Mouse (Mus musculus) liver, embryonic 11.5 days (tissue): Measurements from ENCODE around the gene Smarcd2. TPM values are rescaled to one million over a fixed set of nuclear protein-coding genes. Genes with fewer than 3 reads are reported as not detected.

ENCODE experiments used
- ATAC-seq: fragments of 200-750 bp; cut with Nextera tagmentation; replicated peaks from 2 replicates; pipeline ENCODE4 v1.8.0; 2017; ENCODE audit warnings: moderate number of reproducible peaks, mild to moderate bottlenecking, moderate TSS enrichment, moderate library complexity; ENCODE audit not compliant: low FRiP score
- DNase-seq: peaks from one replicate; pipeline ENCODE4 v3.0.0-alpha.2; 2017; ENCODE audit warnings: low spot score
- H3K27ac ChIP-seq: fragments of 300-500 bp; sonication (generic); 2 replicates; pipeline ENCODE4 v1.5.1; 2014; ENCODE audit warnings: mild to moderate bottlenecking, low read depth, low read length, control low read depth
- H3K27me3 ChIP-seq: fragments of 300-500 bp; sonication (generic); replicated peaks from 2 replicates; pipeline ENCODE4 v1.6.1; 2014; ENCODE audit warnings: low read length, mixed read lengths; ENCODE audit not compliant: control insufficient read depth, insufficient read depth
- H3K36me3 ChIP-seq: fragments of 300-500 bp; sonication (generic); 2 replicates; pipeline ENCODE4 v1.6.1; 2014; ENCODE audit warnings: mild to moderate bottlenecking, low read length, moderate library complexity, mixed read lengths; ENCODE audit not compliant: control insufficient read depth, insufficient read depth
- H3K4me1 ChIP-seq: fragments of 300-500 bp; sonication (generic); replicated peaks from 2 replicates; pipeline ENCODE4 v1.6.1; 2014; ENCODE audit warnings: low read length, mixed read lengths; ENCODE audit not compliant: control insufficient read depth, insufficient read depth
- H3K4me2 ChIP-seq: fragments of 300-500 bp; sonication (generic); 2 replicates; pipeline ENCODE4 v1.6.1; 2014; ENCODE audit warnings: mild to moderate bottlenecking, control low read depth, moderate library complexity
- H3K4me3 ChIP-seq: fragments of 300-500 bp; sonication (generic); 2 replicates; pipeline ENCODE4 v1.5.1; 2014; ENCODE audit warnings: low read depth, low read length, control low read depth
- H3K9ac ChIP-seq: fragments of 300-500 bp; sonication (generic); 2 replicates; pipeline ENCODE4 v1.6.1; 2014; ENCODE audit warnings: low read depth, low read length, control low read depth
- H3K9me3 ChIP-seq: fragments of 300-500 bp; sonication (generic); 2 replicates; pipeline ENCODE4 v1.6.1; 2016; ENCODE audit warnings: low read length, inconsistent platforms, mixed read lengths; ENCODE audit not compliant: control insufficient read depth
- WGBS: fragments of 180-500 bp; shearing (Covaris S2); extraction: QIAGEN DNeasy Blood & Tissue Kit; methylation state at CpG from one replicate; pipeline ENCODE4 v1.1.7; 2014; 5-methylcytosine and 5-hydroxymethylcytosine counted together
- polyA plus RNA-seq: library from polyadenylated mRNA; unstranded; fragments of >200 nt; fragmentation: Nextera tagmentation; extraction: Ambion mirVana; gene quantifications from 2 replicates; pipeline ENCODE4 v1.2.1, GENCODE M21; 2014

The Smarcd2 gene
- polyA plus RNA-seq, 1 experiment from 2014 or later, result 60.3 TPM

DNA sequence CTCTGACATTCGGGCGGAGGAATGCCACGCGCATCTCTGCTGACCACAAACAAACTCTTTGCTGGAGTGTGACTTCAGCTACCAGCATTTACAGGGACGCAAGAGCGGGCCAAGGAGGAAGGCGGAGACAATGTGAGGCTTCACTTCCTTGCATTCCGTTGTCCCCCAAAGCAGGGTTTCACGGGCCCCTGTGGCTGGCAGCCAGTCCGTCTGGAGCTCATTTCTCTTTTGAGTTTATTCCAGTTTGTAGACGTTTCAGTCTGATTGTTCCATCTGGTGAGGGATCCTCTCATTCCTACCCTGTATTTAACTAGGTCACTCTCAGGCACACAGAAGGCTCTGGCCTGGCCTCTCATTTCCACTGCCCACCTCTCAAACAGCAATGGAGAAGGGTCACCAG is 14.2 kb upstream of the Smarcd2 start:
- Histone ChIP-seq H3K4me1 (no peaks in the 10 kb centered on the region), H3K27ac (no peak overlapping the region), H3K27me3 (no peaks in the 10 kb centered on the region), H3K4me2 (no peak overlapping the region), H3K9me3 (no peaks in the 10 kb centered on the region), H3K9ac (no peak overlapping the region), H3K36me3 (no peaks in the 10 kb centered on the region), H3K4me3 (no peak overlapping the region)
- DNase-seq, result no peak
- ATAC-seq, result no peak
- 67% methylated on average over 11 of the region's 11 CpGs for WGBS

- ATAC-seq, result no peak
Observed at GRCm38 (mm10) chr11:106286206-106286605, 13.4 kb upstream of the Smarcd2 start.

GRCm38 (mm10) chr11:106284126-106284525 is 11.4 kb upstream of the Smarcd2 start:
- Histone ChIP-seq H3K4me2 (no peak overlapping the region), H3K9me3 (no peaks in the 10 kb centered on the region), H3K27me3 (no peaks in the 10 kb centered on the region), H3K4me1 (no peaks in the 10 kb centered on the region), H3K36me3 (no peaks in the 10 kb centered on the region), H3K27ac (no peak overlapping the region), H3K9ac (no peak overlapping the region), H3K4me3 (no peak overlapping the region)
- DNase-seq, result no peak
- no peak for ATAC-seq
- 72% methylated on average over 8 of the region's 8 CpGs for WGBS

More at GRCm38 (mm10) chr11:106286206-106286605, 13.4 kb upstream of the Smarcd2 start:
- Histone ChIP-seq H3K27me3 (no peaks in the 10 kb centered on the region), H3K4me2 (no peak overlapping the region), H3K9me3 (no peaks in the 10 kb centered on the region), H3K4me1 (no peaks in the 10 kb centered on the region), H3K36me3 (no peaks in the 10 kb centered on the region), H3K9ac (no peak overlapping the region), H3K4me3 (no peak overlapping the region), H3K27ac (no peak overlapping the region)
- 81% methylated on average over 7 of the region's 7 CpGs for WGBS
- no peak for DNase-seq

GRCm38 (mm10) chr11:106283371-106283770 is 10.6 kb upstream of the Smarcd2 start:
- Histone ChIP-seq H3K4me2 (no peak overlapping the region), H3K9me3 (no peaks in the 10 kb centered on the region), H3K27ac (no peak overlapping the region), H3K4me1 (no peaks in the 10 kb centered on the region), H3K36me3 (no peaks in the 10 kb centered on the region), H3K27me3 (no peaks in the 10 kb centered on the region), H3K4me3 (no peak overlapping the region), H3K9ac (no peak overlapping the region)
- ATAC-seq (no peak), DNase-seq (no peak)
- WGBS, result 74% methylated on average over 4 of the region's 4 CpGs

DNA sequence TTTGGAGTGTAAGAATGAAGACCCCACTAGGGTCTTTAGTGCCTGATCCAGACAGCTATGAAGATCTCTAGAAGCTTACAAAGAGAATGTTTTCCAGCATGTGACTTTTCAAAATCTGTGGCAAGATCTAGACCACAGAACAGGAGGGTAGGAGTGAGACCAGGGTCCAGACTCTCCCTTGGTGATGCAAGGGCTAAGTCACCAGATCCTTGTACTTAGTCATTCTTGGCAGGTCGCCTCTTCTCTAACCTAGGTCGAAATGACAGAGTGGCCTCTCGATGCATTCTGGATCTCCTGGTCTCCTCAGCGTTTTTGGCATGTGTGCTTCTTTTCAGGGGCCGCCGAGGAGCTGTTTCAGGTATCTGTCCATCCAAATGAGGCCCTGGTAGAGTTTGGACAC is 9.7 kb upstream of the Smarcd2 start:
- Histone ChIP-seq H3K4me2 (no peak overlapping the region), H3K27me3 (no peaks in the 10 kb centered on the region), H3K27ac (no peak overlapping the region), H3K36me3 (no peaks in the 10 kb centered on the region), H3K4me3 (no peak overlapping the region), H3K9ac (no peak overlapping the region), H3K4me1 (no peaks in the 10 kb centered on the region), H3K9me3 (no peaks in the 10 kb centered on the region)
- DNase-seq (no peak), ATAC-seq (no peak)
- WGBS, result 82% methylated on average over 6 of the region's 6 CpGs

DNA sequence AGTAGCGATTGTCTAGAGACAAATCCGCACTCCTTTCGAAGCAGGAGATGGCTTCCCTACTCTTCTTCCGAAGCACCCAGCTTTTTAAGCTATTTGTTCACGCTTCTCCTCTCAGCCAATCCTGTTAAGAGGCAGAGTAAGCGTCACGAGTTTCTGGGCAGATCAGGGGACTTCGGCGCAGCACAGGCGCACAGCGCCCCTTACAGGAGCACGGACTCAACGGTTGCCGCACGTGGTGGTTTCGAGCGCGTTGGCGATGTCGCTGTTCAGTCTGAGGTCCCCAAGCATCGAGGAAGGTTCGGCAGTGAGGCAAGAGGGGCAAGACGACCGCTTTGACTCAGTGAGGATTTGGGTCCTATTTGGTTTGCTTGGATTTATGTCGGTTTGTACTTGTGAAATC is 3.7 kb upstream of the Smarcd2 start, which contains the start of gene Tcam1:
Tcam1 (plus strand) TSS at position 219 of the 400 bp plus-strand sequence.
- no peak within 1 kb of the TSS for H3K27ac ChIP-seq

GRCm38 (mm10) chr11:106274971-106275411 is 2.2 kb upstream of the Smarcd2 start:
- ATAC-seq (no peak), DNase-seq (no peak)
- H3K36me3 ChIP-seq, result no peaks in the 10 kb centered on the region
- H3K4me3 ChIP-seq, result no peak overlapping the region
- no peak overlapping the region for H3K9ac ChIP-seq
- 81% methylated on average over 7 of the region's 7 CpGs for WGBS
- no peak overlapping the region for H3K4me2 ChIP-seq
- H3K27ac ChIP-seq, result no peak overlapping the region
- peaks cover 28% of the 10 kb centered on the region for H3K4me1 ChIP-seq
- no peaks in the 10 kb centered on the region for H3K9me3 ChIP-seq
- no peaks in the 10 kb centered on the region for H3K27me3 ChIP-seq

More for the DNA sequence above, 3.7 kb upstream of the Smarcd2 start, which contains the start of gene Tcam1:
- no peak within 1 kb of the TSS; the same call in 1 of the 2 replicates for H3K4me3 ChIP-seq
- peak; percentile 91 for DNase-seq
- H3K27me3 ChIP-seq, result no peaks in the 10 kb centered on the region
- peak; percentile 57 for ATAC-seq
- no peaks in the 10 kb centered on the region for H3K9me3 ChIP-seq
- H3K9ac ChIP-seq, result no peak within 1 kb of the TSS
- WGBS, result 6% methylated on average over 25 of the region's 25 CpGs
- H3K36me3 ChIP-seq, result no peaks in the 10 kb centered on the region
- H3K4me1 ChIP-seq, result peaks cover 19% of the 10 kb centered on the region
- peak within 1 kb of the TSS; percentile 44 for H3K4me2 ChIP-seq

- Histone ChIP-seq H3K4me1 (peaks cover 28% of the 10 kb centered on the region), H3K36me3 (no peaks in the 10 kb centered on the region), H3K4me3 (no peak overlapping the region), H3K4me2 (no peak overlapping the region), H3K27ac (no peak overlapping the region), H3K27me3 (no peaks in the 10 kb centered on the region), H3K9me3 (no peaks in the 10 kb centered on the region), H3K9ac (no peak overlapping the region)
- ATAC-seq (no peak), DNase-seq (no peak)
- WGBS, result 86% methylated on average over 1 of the region's 1 CpGs
Observed at GRCm38 (mm10) chr11:106274374-106274773, 1.6 kb upstream of the Smarcd2 start.

DNA sequence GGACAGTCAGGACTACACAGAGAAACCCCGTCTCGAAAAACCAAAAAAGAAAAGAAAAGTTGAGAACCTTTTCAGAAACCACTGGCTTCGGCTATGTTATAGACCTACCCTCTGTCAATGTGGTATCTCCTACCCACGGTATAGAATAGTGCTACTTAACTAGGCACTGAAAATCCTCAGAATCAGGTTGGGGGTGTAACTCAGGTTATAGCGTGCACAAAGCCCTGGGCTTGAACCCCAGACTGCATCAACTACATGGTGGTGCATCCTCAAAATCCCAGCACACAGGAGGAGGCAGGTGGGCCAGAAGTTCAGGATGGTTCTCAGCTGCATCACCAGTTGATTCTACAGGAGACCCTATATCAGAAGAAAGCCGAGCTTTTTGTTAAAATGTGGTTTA is 1.0 kb upstream of the Smarcd2 start:
- no peak for ATAC-seq
- Histone ChIP-seq H3K4me3 (peak overlapping the region; percentile 99; the same call in 1 of the 2 replicates), H3K9me3 (no peaks in the 10 kb centered on the region), H3K36me3 (no peaks in the 10 kb centered on the region), H3K9ac (peak overlapping the region; percentile 64; the same call in 1 of the 2 replicates), H3K27ac (no peak overlapping the region), H3K4me1 (peaks cover 33% of the 10 kb centered on the region), H3K27me3 (no peaks in the 10 kb centered on the region), H3K4me2 (peak overlapping the region; percentile 66)
- 88% methylated on average over 6 of the region's 6 CpGs for WGBS
- no peak for DNase-seq
